Mouse (Mus musculus) olfactory bulb, adult 2 months (tissue): ENCODE measurements around the gene Cox10. TPM values are rescaled to one million over a fixed set of nuclear protein-coding genes. Genes with fewer than 3 reads are reported as not detected.

Experiments
- H3K27ac ChIP-seq: fragments of 200-500 bp; 2 replicates; pipeline ENCODE4 v1.5.1; 2012; ENCODE audit warnings: low read depth, low read length; ENCODE audit not compliant: insufficient read depth
- H3K4me1 ChIP-seq: fragments of 200-500 bp; 2 replicates; pipeline ENCODE4 v1.6.1; 2012; ENCODE audit warnings: low read length; ENCODE audit not compliant: control insufficient read depth, insufficient read depth
- H3K4me3 ChIP-seq: fragments of 200-500 bp; 2 replicates; pipeline ENCODE4 v1.5.1; 2012; ENCODE audit warnings: mild to moderate bottlenecking, low read depth, low read length, moderate library complexity; ENCODE audit not compliant: insufficient read depth
- CTCF ChIP-seq: fragments of 200-500 bp; IDR thresholded peaks from 2 replicates; pipeline ENCODE4 v1.5.1; 2012; ENCODE audit warnings: low read depth, mild to moderate bottlenecking, low read length, moderate library complexity; ENCODE audit not compliant: insufficient read depth
- POLR2A ChIP-seq: fragments of 200-500 bp; IDR thresholded peaks from 2 replicates; pipeline ENCODE4 v1.6.1; 2012; ENCODE audit warnings: mild to moderate bottlenecking, low read depth, low read length, moderate library complexity; ENCODE audit not compliant: insufficient read depth
- WGBS: fragments of 180-500 bp; shearing (Covaris S2); methylation state at CpG from one replicate; pipeline ENCODE4 v1.1.7; 2018; 5-methylcytosine and 5-hydroxymethylcytosine counted together
- polyA plus RNA-seq: library from polyadenylated mRNA; stranded (reverse); fragments of >200 nt; gene quantifications from 2 replicates; pipeline ENCODE4 v1.2.4, GENCODE M21; 2012; ENCODE audit warnings: low replicate concordance; ENCODE audit not compliant: missing spikeins, insufficient read depth, insufficient read length

Cox10 gene
- polyA plus RNA-seq, 1 experiment = not detected

- 63% methylated on average over 17 of the region's 17 CpGs for WGBS
- H3K27ac ChIP-seq = no peak overlapping the region
- H3K4me3 ChIP-seq = no peak overlapping the region
- no peak for TF ChIP-seq CTCF
- TF ChIP-seq POLR2A = no peak
- peaks cover 36% of the 10 kb centered on the region for H3K4me1 ChIP-seq
Observed at GRCm38 (mm10) chr11:63918321-63919105, 160.8 kb downstream of the Cox10 start.

- Histone ChIP-seq H3K27ac (no peak overlapping the region), H3K4me1 (peaks cover 30% of the 10 kb centered on the region), H3K4me3 (no peak overlapping the region)
- WGBS = 67% methylated on average over 6 of the region's 6 CpGs
- TF ChIP-seq POLR2A (no peak), CTCF (no peak)
Observed at GRCm38 (mm10) chr11:63917561-63917960, 161.7 kb downstream of the Cox10 start.

GRCm38 (mm10) chr11:63914388-63914787, 164.9 kb downstream of the Cox10 start:
- TF ChIP-seq POLR2A (no peak), CTCF (no peak)
- WGBS = under 1% methylated on average over 20 of the region's 20 CpGs
- Histone ChIP-seq H3K27ac (no peak overlapping the region), H3K4me3 (peak overlapping the region; percentile 15; the same call in 1 of the 2 replicates), H3K4me1 (peaks cover 17% of the 10 kb centered on the region)

GRCm38 (mm10) chr11:63913936-63914335, 165.3 kb downstream of the Cox10 start:
- H3K4me3 ChIP-seq = peak overlapping the region; percentile 15; the same call in 1 of the 2 replicates
- peaks cover 17% of the 10 kb centered on the region for H3K4me1 ChIP-seq
- WGBS = 25% methylated on average over 4 of the region's 4 CpGs
- no peak overlapping the region for H3K27ac ChIP-seq
- TF ChIP-seq POLR2A = no peak
- TF ChIP-seq CTCF = no peak

Other genes starting within 250 kb of the Cox10 start
- gene Hs3st3b1, start 157.2 kb downstream of the Cox10 start, polyA plus RNA-seq = not detected in 2 replicates